Mouse (Mus musculus) layer of hippocampus, postnatal 25 days (tissue): ENCODE results near the gene D630045J12Rik. TPM values are rescaled to one million over a fixed set of nuclear protein-coding genes. Genes with fewer than 3 reads are reported as not detected.

Experiments
- DNase-seq, 2 experiments: peaks; one replicate each; pipeline ENCODE4 v3.0.0; 2022; ENCODE audit warnings: mixed read lengths in 2 of 2, low spot score in 1 of 2; ENCODE audit errors: extremely low spot score in 1 of 2
- total RNA-seq, 2 experiments: library from RNA; stranded (reverse); gene quantifications; 2 replicates each; pipeline ENCODE4 v1.2.3; 2021

The D630045J12Rik gene
- total RNA-seq, 2 experiments from 2014 or later: 33.2 to 43.0 TPM

GRCm38 (mm10) chr6:38109160-38109795 is 144.5 kb downstream of the D630045J12Rik start, which contains the start of gene Tmem213:
Gene Tmem213 (plus strand): TSS chr6:38109255.
- DNase-seq: no peak

GRCm38 (mm10) chr6:38108449-38108848 is 145.4 kb downstream of the D630045J12Rik start:
- DNase-seq: no peak

GRCm38 (mm10) chr6:38105924-38106323 is 147.9 kb downstream of the D630045J12Rik start:
- DNase-seq: no peak

GRCm38 (mm10) chr6:38103775-38104174 is 150.0 kb downstream of the D630045J12Rik start:
- no peak for DNase-seq

GRCm38 (mm10) chr6:38102216-38102795 is 151.5 kb downstream of the D630045J12Rik start:
- DNase-seq: no peak

GRCm38 (mm10) chr6:38096961-38097370 is 156.8 kb downstream of the D630045J12Rik start:
- no peak for DNase-seq

- DNase-seq: no peak
Observed at GRCm38 (mm10) chr6:38094701-38095100, 159.1 kb downstream of the D630045J12Rik start.

GRCm38 (mm10) chr6:38092539-38092938 is 161.3 kb downstream of the D630045J12Rik start:
- DNase-seq: no peak

GRCm38 (mm10) chr6:38087242-38088026 is 166.4 kb downstream of the D630045J12Rik start:
- no peak for DNase-seq

GRCm38 (mm10) chr6:38083204-38083603 is 170.6 kb downstream of the D630045J12Rik start:
- DNase-seq: no peak

GRCm38 (mm10) chr6:38081727-38082341 is 172.0 kb downstream of the D630045J12Rik start:
- no peak for DNase-seq

- DNase-seq: no peak
Observed at GRCm38 (mm10) chr6:38080364-38080763, 173.4 kb downstream of the D630045J12Rik start.

- no peak for DNase-seq
Observed at GRCm38 (mm10) chr6:38073592-38073991, 180.2 kb downstream of the D630045J12Rik start.

Other genes starting within 250 kb of the D630045J12Rik start
- gene Svopl, start 207.0 kb downstream of the D630045J12Rik start, total RNA-seq: under 1 TPM; 0.14 to 0.32 TPM
- not detected for gene Tmem213, start 144.8 kb downstream of the D630045J12Rik start, total RNA-seq
- 1 to 10 TPM; 1.7 to 2.1 TPM for gene Atp6v0a4, start 129.4 kb downstream of the D630045J12Rik start, total RNA-seq
- 1 to 10 TPM; 3.5 to 4.3 TPM for gene Zc3hav1l, start 45.2 kb upstream of the D630045J12Rik start, total RNA-seq
- gene Zc3hav1, start 100.6 kb upstream of the D630045J12Rik start, total RNA-seq: 1 to 10 TPM; 2.7 to 3.0 TPM
- 10 to 100 TPM in 1 of 2 experiments, 1 to 10 TPM in 1; 9.0 to 11.8 TPM for gene Ttc26, start 127.5 kb upstream of the D630045J12Rik start, total RNA-seq
- 10 to 100 TPM; 33.8 to 46.4 TPM for gene Ubn2, start 179.9 kb upstream of the D630045J12Rik start, total RNA-seq